ENCODE assay signal across 10 mouse cellular contexts in the genomic region with DNA sequence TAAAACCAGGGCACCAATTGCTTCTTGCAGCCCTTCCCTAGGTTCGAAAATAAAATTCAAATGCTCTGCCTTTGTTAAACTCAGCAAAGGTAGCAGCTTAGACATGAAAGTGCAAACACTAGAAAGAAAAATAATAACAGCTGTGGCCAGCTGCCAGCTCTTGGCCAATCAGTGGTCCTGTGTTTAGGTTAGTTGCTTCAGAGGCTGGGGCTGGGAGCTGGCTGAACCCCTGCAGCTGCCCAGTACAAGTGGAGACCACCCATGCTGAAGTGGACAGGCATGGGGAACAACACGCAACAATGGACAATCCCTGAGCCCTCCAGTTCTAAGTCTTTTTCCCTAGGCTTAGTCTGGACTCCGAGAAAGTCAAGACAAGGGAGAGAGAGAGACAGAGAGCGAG.
DNase-seq lines count a peak whose midpoint lies in the region; ATAC-seq and TF ChIP-seq lines count a peak whose summit lies in the region.
"Had no signal": no experiment of that assay in that cellular context is flagged by ENCODE, and none has a peak within 500 bp of the region (broad histone marks: within the 10 kb centered on the region; RNA-seq: fewer than 3 reads in every experiment).

No protein-coding gene starts in this region.

- TF ChIP-seq EP300 in MEL (IDR thresholded peaks at IDR 0.05; ENCODE audit: low read depth in 1 of 2, low read length in 2 of 2): no peak

- no peaks in the 10 kb centered on the region for H3K9me3 ChIP-seq in kidney, postnatal 0 days (replicated peaks; ENCODE audit: low read length)
- no peaks in the 10 kb centered on the region for H3K9me3 ChIP-seq in MEL (replicated peaks; ENCODE audit: insufficient read depth, low read length)
- H3K9me3 ChIP-seq: hindbrain, embryonic 15.5 days had no signal

- no peak for TF ChIP-seq CTCF in kidney, postnatal 0 days (IDR thresholded peaks at IDR 0.05; ENCODE audit: low read depth)
- no peak for TF ChIP-seq CTCF in MEL (IDR thresholded peaks at IDR 0.05 in 2 of 3, conservative IDR thresholded peaks at IDR 0.05 in 1 of 3; ENCODE audit: control insufficient read depth in 1 of 3, insufficient read depth in 1 of 3, low read depth in 2 of 3, low read length in 3 of 3, poor library complexity in 1 of 3, severe bottlenecking in 1 of 3)
- no peak for TF ChIP-seq CTCF in left cerebral cortex, adult 2 months (IDR thresholded peaks at IDR 0.05)

- H3K4me3 ChIP-seq in kidney, postnatal 0 days (replicated peaks; ENCODE audit: low read depth, low read length): no peak overlapping the region
- peak overlapping the region; percentile 49 to 72 for H3K4me3 ChIP-seq in MEL (ENCODE audit: control insufficient read depth in 1 of 2, insufficient read depth in 1 of 2, low read depth in 2 of 2, low read length in 2 of 2)
- no peak overlapping the region for H3K4me3 ChIP-seq in left cerebral cortex, adult 2 months
- H3K4me3 ChIP-seq: hindbrain, embryonic 15.5 days had no signal

- intact Hi-C loops in left cerebral cortex, adult 2 months (cut with DNase I): no loop called here

- no peaks in the 10 kb centered on the region for H3K27me3 ChIP-seq in kidney, postnatal 0 days (ENCODE audit: insufficient read depth, low read length)
- H3K27me3 ChIP-seq in MEL (ENCODE audit: control insufficient read depth in 1 of 2, insufficient read depth in 2 of 2, low read length in 2 of 2): no peaks in the 10 kb centered on the region
- H3K27me3 ChIP-seq: hindbrain, embryonic 15.5 days had no signal

- no peaks in the 10 kb centered on the region for H3K79me2 ChIP-seq in MEL (ENCODE audit: control insufficient read depth, insufficient read depth, low read length, poor library complexity)

- H3K4me1 ChIP-seq in kidney, postnatal 0 days (replicated peaks; ENCODE audit: insufficient read depth, low read length): no peaks in the 10 kb centered on the region
- no peaks in the 10 kb centered on the region; a peak in 2 of 4 replicates for H3K4me1 ChIP-seq in MEL (ENCODE audit: control insufficient read depth in 1 of 2, insufficient read depth in 2 of 2, low read length in 2 of 2)
- H3K4me1 ChIP-seq: hindbrain, embryonic 15.5 days had no signal

- no peak overlapping the region for H3K9ac ChIP-seq in kidney, postnatal 0 days (ENCODE audit: low read depth, low read length)
- H3K9ac ChIP-seq in MEL (ENCODE audit: control insufficient read depth, low read depth, low read length, poor library complexity, severe bottlenecking): 0 out of 2 replicates have a peak overlapping the region, but pooled peaks have one; percentile 25
- H3K9ac ChIP-seq: hindbrain, embryonic 15.5 days had no signal

- ATAC-seq in kidney, postnatal 0 days (replicated peaks; ENCODE audit: low FRiP score, low read depth): no peak

- no peak overlapping the region for H3K4me2 ChIP-seq in kidney, postnatal 0 days (ENCODE audit: low read length)
- H3K4me2 ChIP-seq: heart, embryonic 11.5 days; hindbrain, embryonic 15.5 days had no signal

- peak; percentile 33 for DNase-seq in kidney, postnatal 0 days (ENCODE audit: low spot score)
- no peak for DNase-seq in kidney, postnatal 36 days
- DNase-seq in MEL (ENCODE audit: low read depth, low spot score): peak; percentile 12
- DNase-seq in embryo, embryonic 9.5 days (ENCODE audit: extremely low spot score): peak; percentile 35
- DNase-seq in lung, postnatal 10 days: peak; percentile 62
- no peak for DNase-seq in cerebellum, postnatal 14 days
- no peak for DNase-seq in frontal cortex, postnatal 25 days (ENCODE audit: low spot score in 2 of 2)
- DNase-seq in left cerebral cortex, adult 2 months (ENCODE audit: extremely low spot score in 1 of 2, low spot score in 2 of 2): no peak

- no peaks in the 10 kb centered on the region for H3K36me3 ChIP-seq in kidney, postnatal 0 days (ENCODE audit: insufficient read depth, low read length)
- no peaks in the 10 kb centered on the region for H3K36me3 ChIP-seq in MEL (ENCODE audit: control insufficient read depth in 1 of 2, insufficient read depth in 2 of 2, low read length in 2 of 2)
- H3K36me3 ChIP-seq: hindbrain, embryonic 15.5 days had no signal

- 56% methylated on average over 4 of the region's 4 CpGs for WGBS in kidney, postnatal 0 days

- no peak overlapping the region for H3K27ac ChIP-seq in kidney, postnatal 0 days
- H3K27ac ChIP-seq in MEL (ENCODE audit: control insufficient read depth, low read depth, low read length): no peak overlapping the region
- H3K27ac ChIP-seq in left cerebral cortex, adult 2 months: no peak overlapping the region
- H3K27ac ChIP-seq: hindbrain, embryonic 15.5 days had no signal

- no peak for TF ChIP-seq POLR2A in MEL (IDR thresholded peaks at IDR 0.05; ENCODE audit: control insufficient read depth in 1 of 2, insufficient read depth in 1 of 2, low read depth in 1 of 2, low read length in 2 of 2, poor library complexity in 1 of 2)

- TF ChIP-seq RAD21 in MEL (IDR thresholded peaks at IDR 0.05; ENCODE audit: low read depth, low read length): no peak

TF ChIP-seq in MEL, 35 proteins besides CTCF, POLR2A, EP300 and RAD21:
- TF ChIP-seq CHD1 (IDR thresholded peaks at IDR 0.05; ENCODE audit: low read depth, low read length): no peak

Comparison
In these comparisons a context has a peak if more than half of its experiments do, and no peak if none do; other contexts are left out.
1. DNase-seq: peak in kidney, postnatal 0 days (single experiment), MEL (single experiment), embryo, embryonic 9.5 days (single experiment) and lung, postnatal 10 days (single experiment); none in kidney, postnatal 36 days (0 of 2), cerebellum, postnatal 14 days (0 of 2), frontal cortex, postnatal 25 days (0 of 2) and left cerebral cortex, adult 2 months (0 of 2).
2. H3K4me3 ChIP-seq: peak in MEL (2 of 2); none in kidney, postnatal 0 days (single experiment) and left cerebral cortex, adult 2 months (single experiment).